Mouse (Mus musculus) MEL (cell line): ENCODE results near the gene Tfdp2. TPM values are rescaled to one million over a fixed set of nuclear protein-coding genes. Genes with fewer than 3 reads are reported as not detected.

Experiments used
- DNase-seq: peaks from one replicate; pipeline ENCODE4 v3.0.0; 2011; ENCODE audit warnings: low read depth, low spot score
- H3K27ac ChIP-seq: 2 replicates; pipeline ENCODE4 v1.5.1; 2012; ENCODE audit warnings: low read depth, mild to moderate bottlenecking, control low read depth, low read length, moderate library complexity; ENCODE audit not compliant: control insufficient read depth
- H3K27me3 ChIP-seq, 2 experiments: fragments of 150-350 bp in 1 of 2; sonication (generic) in 1 of 2; 2 replicates each; pipeline ENCODE4 v1.6.1; 2012; ENCODE audit warnings: low read length in 2 of 2, mild to moderate bottlenecking in 2 of 2, improper control_type of control experiment in 1 of 2, moderate library complexity in 1 of 2; ENCODE audit not compliant: insufficient read depth in 2 of 2, control insufficient read depth in 1 of 2
- H3K36me3 ChIP-seq, 2 experiments: 2 replicates each; pipeline ENCODE4 v1.6.1; 2012 to 2014; ENCODE audit warnings: low read length in 2 of 2, improper control_type of control experiment in 1 of 2, inconsistent platforms in 1 of 2, mild to moderate bottlenecking in 1 of 2; ENCODE audit not compliant: insufficient read depth in 2 of 2, control insufficient read depth in 1 of 2
- H3K4me1 ChIP-seq, 2 experiments: fragments of 150-350 bp in 1 of 2; sonication (generic) in 1 of 2; 2 replicates each; pipeline ENCODE4 v1.6.1; 2012; ENCODE audit warnings: low read length in 2 of 2, improper control_type of control experiment in 1 of 2, mild to moderate bottlenecking in 1 of 2; ENCODE audit not compliant: insufficient read depth in 2 of 2, control insufficient read depth in 1 of 2
- H3K4me3 ChIP-seq, 2 experiments: fragments of 150-350 bp in 1 of 2; sonication (generic) in 1 of 2; 2 replicates each; pipeline ENCODE4 v1.5.1; 2012; ENCODE audit warnings: low read depth in 2 of 2, low read length in 2 of 2, mild to moderate bottlenecking in 2 of 2, moderate library complexity in 2 of 2, control low read depth in 1 of 2, improper control_type of control experiment in 1 of 2; ENCODE audit not compliant: control insufficient read depth in 1 of 2, insufficient read depth in 1 of 2
- H3K79me2 ChIP-seq: 2 replicates; pipeline ENCODE4 v1.6.1; 2012; ENCODE audit warnings: mild to moderate bottlenecking, low read length, moderate library complexity; ENCODE audit not compliant: control insufficient read depth, poor library complexity, insufficient read depth
- H3K9ac ChIP-seq: 2 replicates; pipeline ENCODE4 v1.6.1; 2012; ENCODE audit warnings: low read depth, mild to moderate bottlenecking, control low read depth, low read length, moderate library complexity; ENCODE audit not compliant: control insufficient read depth, poor library complexity, severe bottlenecking
- H3K9me3 ChIP-seq: fragments of 150-350 bp; sonication (generic); replicated peaks from 2 replicates; pipeline ENCODE4 v1.6.1; 2012; ENCODE audit warnings: mild to moderate bottlenecking, low read length, improper control_type of control experiment, moderate library complexity; ENCODE audit not compliant: insufficient read depth
- BHLHE40 ChIP-seq: IDR thresholded peaks from 2 replicates; pipeline ENCODE4 v1.6.1; 2012; ENCODE audit warnings: low read depth, mild to moderate bottlenecking, inconsistent platforms, low read length, improper control_type of control experiment, borderline replicate concordance
- CHD1 ChIP-seq: IDR thresholded peaks from 2 replicates; pipeline ENCODE4 v1.6.1; 2012; ENCODE audit warnings: low read depth, mild to moderate bottlenecking, inconsistent platforms, low read length, improper control_type of control experiment
- CTCF ChIP-seq, 3 experiments: IDR thresholded peaks in 2 of 3; conservative IDR thresholded peaks in 1 of 3; 2 replicates each; pipeline ENCODE4 v1.5.1; 2011 to 2012; ENCODE audit warnings: low read length in 3 of 3, low read depth in 2 of 3, mild to moderate bottlenecking in 2 of 3, improper control_type of control experiment in 1 of 3, inconsistent platforms in 1 of 3, mixed read lengths in 1 of 3, moderate library complexity in 1 of 3; ENCODE audit not compliant: control insufficient read depth in 1 of 3, insufficient read depth in 1 of 3, poor library complexity in 1 of 3, severe bottlenecking in 1 of 3
- E2F4 ChIP-seq: IDR thresholded peaks from 2 replicates; pipeline ENCODE4 v1.6.1; 2011; ENCODE audit warnings: low read depth, low read length, improper control_type of control experiment, borderline replicate concordance
- ELF1 ChIP-seq: IDR thresholded peaks from 2 replicates; pipeline ENCODE4 v1.6.1; 2014; ENCODE audit warnings: low read depth, mild to moderate bottlenecking, inconsistent platforms, low read length, improper control_type of control experiment, moderate library complexity
- ETS1 ChIP-seq: IDR thresholded peaks from 2 replicates; pipeline ENCODE4 v1.6.1; 2012; ENCODE audit warnings: low read depth, mild to moderate bottlenecking, inconsistent platforms, low read length, improper control_type of control experiment, moderate library complexity
- GABPA ChIP-seq: IDR thresholded peaks from 2 replicates; pipeline ENCODE4 v1.6.1; 2012; ENCODE audit warnings: low read depth, mild to moderate bottlenecking, inconsistent platforms, low read length, improper control_type of control experiment, moderate library complexity
- HCFC1 ChIP-seq: IDR thresholded peaks from 2 replicates; pipeline ENCODE4 v1.6.1; 2012; ENCODE audit warnings: low read depth, mild to moderate bottlenecking, inconsistent platforms, low read length, improper control_type of control experiment, moderate library complexity
- JUND ChIP-seq: IDR thresholded peaks from 2 replicates; pipeline ENCODE4 v1.6.1; 2011; ENCODE audit warnings: low read depth, mild to moderate bottlenecking, improper control_type of control experiment, low read length
- MAFK ChIP-seq: IDR thresholded peaks from 2 replicates; pipeline ENCODE4 v1.6.1; 2011; ENCODE audit warnings: low read depth, mild to moderate bottlenecking, low read length, improper control_type of control experiment, borderline replicate concordance
- MAX ChIP-seq: IDR thresholded peaks from 2 replicates; pipeline ENCODE4 v1.6.1; 2011; ENCODE audit warnings: low read length, improper control_type of control experiment
- MAZ ChIP-seq: IDR thresholded peaks from 2 replicates; pipeline ENCODE4 v1.6.1; 2012; ENCODE audit warnings: low read depth, mild to moderate bottlenecking, inconsistent platforms, low read length, improper control_type of control experiment
- MEF2A ChIP-seq: IDR thresholded peaks from 2 replicates; pipeline ENCODE4 v1.6.1; 2014; ENCODE audit warnings: low read depth, mild to moderate bottlenecking, inconsistent platforms, low read length, improper control_type of control experiment; ENCODE audit not compliant: poor library complexity, insufficient replicate concordance, severe bottlenecking; ENCODE audit errors: extremely low read depth
- MXI1 ChIP-seq: IDR thresholded peaks from 2 replicates; pipeline ENCODE4 v1.6.1; 2011; ENCODE audit warnings: mild to moderate bottlenecking, low read depth, low read length, improper control_type of control experiment
- MYB ChIP-seq: IDR thresholded peaks from 2 replicates; pipeline ENCODE4 v1.6.1; 2011; ENCODE audit warnings: mild to moderate bottlenecking, low read depth, low read length, improper control_type of control experiment
- MYC ChIP-seq: IDR thresholded peaks from 2 replicates; pipeline ENCODE4 v1.6.1; 2011; ENCODE audit warnings: low read depth, mild to moderate bottlenecking, low read length, improper control_type of control experiment, moderate library complexity
- POLR2A ChIP-seq, 2 experiments: IDR thresholded peaks; 2 replicates each; pipeline ENCODE4 v1.6.1; 2011 to 2012; ENCODE audit warnings: low read length in 2 of 2, mild to moderate bottlenecking in 2 of 2, control low read depth in 1 of 2, improper control_type of control experiment in 1 of 2, low read depth in 1 of 2, moderate library complexity in 1 of 2; ENCODE audit not compliant: control insufficient read depth in 1 of 2, insufficient read depth in 1 of 2, poor library complexity in 1 of 2
- POLR2AphosphoS2 ChIP-seq: IDR thresholded peaks from 2 replicates; pipeline ENCODE4 v1.6.1; 2011; ENCODE audit warnings: low read length, improper control_type of control experiment
- RAD21 ChIP-seq: IDR thresholded peaks from 2 replicates; pipeline ENCODE4 v1.6.1; 2011; ENCODE audit warnings: mild to moderate bottlenecking, low read depth, low read length, improper control_type of control experiment
- SIN3A ChIP-seq: IDR thresholded peaks from 2 replicates; pipeline ENCODE4 v1.6.1; 2012; ENCODE audit warnings: low read length, improper control_type of control experiment, inconsistent platforms
- SMC3 ChIP-seq: IDR thresholded peaks from 2 replicates; pipeline ENCODE4 v1.6.1; 2011; ENCODE audit warnings: low read depth, low read length, improper control_type of control experiment
- TAL1 ChIP-seq: IDR thresholded peaks from 2 replicates; pipeline ENCODE4 v1.6.1; 2012; ENCODE audit warnings: mild to moderate bottlenecking, inconsistent platforms, low read length, moderate library complexity, mixed read lengths
- TCF12 ChIP-seq: IDR thresholded peaks from 2 replicates; pipeline ENCODE4 v1.6.1; 2014; ENCODE audit warnings: low read depth, mild to moderate bottlenecking, inconsistent platforms, low read length, improper control_type of control experiment, moderate library complexity
- UBTF ChIP-seq: IDR thresholded peaks from 2 replicates; pipeline ENCODE4 v1.6.1; 2012; ENCODE audit warnings: low read depth, mild to moderate bottlenecking, inconsistent platforms, low read length, improper control_type of control experiment, moderate library complexity, borderline replicate concordance; ENCODE audit not compliant: insufficient read depth
- ZC3H11A ChIP-seq: IDR thresholded peaks from 2 replicates; pipeline ENCODE4 v1.6.1; 2012; ENCODE audit warnings: low read depth, mild to moderate bottlenecking, inconsistent platforms, low read length, improper control_type of control experiment
- ZNF384 ChIP-seq: IDR thresholded peaks from 2 replicates; pipeline ENCODE4 v1.6.1; 2012; ENCODE audit warnings: low read depth, mild to moderate bottlenecking, inconsistent platforms, low read length, improper control_type of control experiment
- polyA plus RNA-seq, 2 experiments: library from polyadenylated mRNA; stranded (reverse) in 1 of 2; unstranded in 1 of 2; fragments of >175 nt in 1 of 2; fragments of >200 nt in 1 of 2; gene quantifications; 2 replicates each; pipeline versions ENCODE4 v1.2.1 to v1.2.4; 2012; ENCODE audit warnings: low replicate concordance in 2 of 2, low read depth in 1 of 2; ENCODE audit not compliant: insufficient read length in 2 of 2, insufficient read depth in 1 of 2, missing spikeins in 1 of 2
- total RNA-seq: library from RNA; depleted of rRNA; stranded (reverse); fragments of 300-350 nt; gene quantifications from 2 replicates; pipeline ENCODE4 v1.2.3, GENCODE M21; 2012

Tfdp2 gene
- total and polyA plus RNA-seq, 3 experiments = 7.7 to 15.4 TPM; not detected in 1

- H3K9ac ChIP-seq = no peak overlapping the region
- no peak for DNase-seq
- H3K27me3 ChIP-seq = no peaks in the 10 kb centered on the region
- H3K4me3 ChIP-seq = no peak overlapping the region
- H3K36me3 ChIP-seq = no peaks in the 10 kb centered on the region
- no peak overlapping the region for H3K27ac ChIP-seq
- H3K9me3 ChIP-seq = no peaks in the 10 kb centered on the region
- no peaks in the 10 kb centered on the region for H3K79me2 ChIP-seq
- TF ChIP-seq UBTF = no peak
- TF ChIP-seq ZNF384 = peak; percentile 83
- peaks cover 0 to 3% of the 10 kb centered on the region in 2 experiments; a peak in 2 of 4 replicates for H3K4me1 ChIP-seq
These were observed 21.2 kb downstream of the Tfdp2 start for GRCm38 (mm10) chr9:96217299-96217698.

GRCm38 (mm10) chr9:96217799-96218198 is 21.7 kb downstream of the Tfdp2 start:
- Histone ChIP-seq H3K79me2 (no peaks in the 10 kb centered on the region), H3K9ac (no peak overlapping the region), H3K27me3 (no peaks in the 10 kb centered on the region), H3K9me3 (no peaks in the 10 kb centered on the region), H3K4me1 (peaks cover 0 to 3% of the 10 kb centered on the region in 2 experiments; a peak in 2 of 4 replicates), H3K27ac (no peak overlapping the region), H3K4me3 (no peak overlapping the region), H3K36me3 (no peaks in the 10 kb centered on the region)
- peak; percentile 52 for DNase-seq
- TF ChIP-seq CHD1 = no peak
- TF ChIP-seq SMC3 = peak; percentile 67
- TF ChIP-seq RAD21 = peak; percentile 60
- TF ChIP-seq CTCF (IDR thresholded peaks at IDR 0.05 in 2 of 3, conservative IDR thresholded peaks at IDR 0.05 in 1 of 3; ENCODE audit: control insufficient read depth in 1 of 3, insufficient read depth in 1 of 3, low read depth in 2 of 3, low read length in 3 of 3, poor library complexity in 1 of 3, severe bottlenecking in 1 of 3) = peak; percentile 30 to 72 (median 35); a peak in 5 of 6 replicates
- TF ChIP-seq BHLHE40 = no peak
- peak; percentile 87 for TF ChIP-seq MYC
- TF ChIP-seq ZNF384 = no peak
- TF ChIP-seq ZC3H11A = peak; percentile 49
- TF ChIP-seq MAZ = no peak
- TF ChIP-seq MYB = no peak

- no peaks in the 10 kb centered on the region for H3K9me3 ChIP-seq
- no peaks in the 10 kb centered on the region for H3K36me3 ChIP-seq
- peaks cover 0 to 3% of the 10 kb centered on the region in 2 experiments; a peak in 2 of 4 replicates for H3K4me1 ChIP-seq
- H3K4me3 ChIP-seq = no peak overlapping the region
- H3K9ac ChIP-seq = no peak overlapping the region
- H3K27ac ChIP-seq = no peak overlapping the region
- no peaks in the 10 kb centered on the region for H3K79me2 ChIP-seq
- H3K27me3 ChIP-seq = no peaks in the 10 kb centered on the region
- peak; percentile 38 for DNase-seq
- TF ChIP-seq MEF2A (no peak), E2F4 (no peak), POLR2AphosphoS2 (no peak), MAFK (no peak), UBTF (no peak), JUND (no peak), MAX (peak; percentile 36; the same call in 1 of the 2 replicates), MXI1 (peak; percentile 69; the same call in 1 of the 2 replicates), POLR2A (IDR thresholded peaks at IDR 0.05; ENCODE audit: control insufficient read depth in 1 of 2, insufficient read depth in 1 of 2, low read depth in 1 of 2, low read length in 2 of 2, poor library complexity in 1 of 2) (no peak), SIN3A (peak; percentile 49; the same call in 1 of the 2 replicates), TCF12 (no peak), ETS1 (no peak), MYB (no peak), TAL1 (no peak), ELF1 (no peak), GABPA (no peak), HCFC1 (no peak)
These were observed 23.1 kb downstream of the Tfdp2 start for GRCm38 (mm10) chr9:96219114-96219669.
